Mouse (Mus musculus): Measurements from ENCODE around the gene Msl2.

Msl2 gene

DNA sequence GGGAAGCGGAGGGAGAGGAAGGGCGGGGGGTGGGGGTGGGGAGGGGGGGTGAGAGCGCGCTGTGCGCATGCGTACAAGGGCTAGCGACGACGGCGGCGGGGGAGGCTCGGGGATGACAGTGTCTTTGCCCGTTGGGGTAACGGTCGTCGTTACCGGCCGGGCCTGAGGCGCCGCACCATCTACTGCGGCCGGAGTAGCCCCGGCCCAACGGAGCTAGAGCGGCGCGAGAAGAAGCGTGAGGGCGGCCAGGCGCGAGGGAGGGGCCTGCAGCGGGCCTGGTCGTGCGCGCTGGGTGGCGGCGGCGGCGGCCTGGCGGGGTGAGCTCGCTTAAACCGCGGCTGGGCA is at the start of gene Msl2:
Msl2 (plus strand) TSS at position 115 of the 345 bp plus-strand sequence.
- no peak for DNase-seq (ENCODE audit: extremely low spot score)

GRCm38 (mm10) chr9:101033761-101034447 is 40.0 kb upstream of the Msl2 start:
- peak; percentile 18 for DNase-seq (ENCODE audit: extremely low spot score)

GRCm38 (mm10) chr9:101034448-101035098 is 39.3 kb upstream of the Msl2 start, which contains the start of gene Pccb:
Gene Pccb (minus strand): TSS chr9:101034898.
- DNase-seq (ENCODE audit: extremely low spot score): peak; percentile 93

GRCm38 (mm10) chr9:101035836-101036596 is 37.9 kb upstream of the Msl2 start:
- DNase-seq (ENCODE audit: extremely low spot score): no peak

- DNase-seq (ENCODE audit: extremely low spot score): no peak
These were observed 37.0 kb upstream of the Msl2 start for GRCm38 (mm10) chr9:101036876-101037275.

DNA sequence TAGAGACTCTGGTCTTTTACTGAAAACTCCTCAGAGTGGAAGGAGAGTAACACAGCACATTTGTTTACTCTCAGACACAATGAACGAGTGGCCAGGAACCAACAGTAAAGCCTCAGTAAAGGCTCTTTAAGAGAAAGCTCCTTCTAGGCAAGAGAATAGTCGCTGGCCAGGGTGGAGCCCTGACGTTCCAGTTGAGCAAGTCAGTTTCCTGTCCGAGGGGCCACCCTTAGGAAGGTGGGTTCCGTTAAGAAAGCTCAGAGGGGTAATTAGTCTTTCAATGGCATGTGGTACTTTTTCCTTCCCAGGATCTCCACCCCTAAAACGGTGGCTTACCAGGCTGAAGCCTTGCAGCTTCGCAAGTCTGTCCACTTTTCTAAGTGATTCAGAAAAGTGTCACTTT is 36.5 kb upstream of the Msl2 start:
- DNase-seq (ENCODE audit: extremely low spot score): no peak

DNA sequence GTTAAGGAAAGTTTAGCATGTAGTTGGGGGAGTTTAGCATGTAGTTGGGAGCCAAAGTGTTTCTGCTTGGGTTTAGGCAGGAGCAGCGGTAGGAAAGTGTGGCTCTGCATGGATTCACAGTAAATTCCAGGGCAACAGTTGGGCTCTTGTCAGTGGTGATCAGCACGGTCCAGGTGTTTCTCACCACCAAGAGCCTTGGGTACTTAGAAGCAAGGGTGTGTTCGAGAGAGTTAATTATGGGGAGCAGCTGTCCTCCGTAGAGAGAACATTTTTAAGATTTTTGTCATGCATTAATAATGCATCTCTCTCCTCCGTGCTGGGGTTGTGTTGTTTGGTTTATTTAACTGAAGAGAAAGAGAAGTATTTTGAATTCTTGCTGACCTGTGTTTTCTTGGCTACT is 35.3 kb upstream of the Msl2 start:
- DNase-seq (ENCODE audit: extremely low spot score): no peak

DNA sequence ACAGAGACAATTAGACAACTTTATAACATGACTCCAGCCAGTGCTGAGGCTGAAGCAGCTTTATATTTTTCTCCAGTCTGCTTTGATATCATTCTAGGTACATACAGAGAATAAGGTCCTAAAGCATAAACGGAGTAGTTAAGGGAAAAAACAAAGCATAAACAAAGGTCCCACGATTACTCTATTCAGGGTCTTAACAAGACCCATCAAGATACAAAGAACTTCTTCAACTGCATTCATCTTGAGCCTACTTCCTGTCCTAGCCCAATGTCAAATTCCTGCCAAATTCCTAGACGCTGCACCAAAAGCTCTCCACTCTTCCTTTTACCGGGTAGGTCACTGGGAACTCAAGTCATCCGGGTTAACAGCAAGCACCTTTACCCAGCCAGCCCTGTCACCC is 32.4 kb upstream of the Msl2 start:
- DNase-seq (ENCODE audit: extremely low spot score): no peak

DNA sequence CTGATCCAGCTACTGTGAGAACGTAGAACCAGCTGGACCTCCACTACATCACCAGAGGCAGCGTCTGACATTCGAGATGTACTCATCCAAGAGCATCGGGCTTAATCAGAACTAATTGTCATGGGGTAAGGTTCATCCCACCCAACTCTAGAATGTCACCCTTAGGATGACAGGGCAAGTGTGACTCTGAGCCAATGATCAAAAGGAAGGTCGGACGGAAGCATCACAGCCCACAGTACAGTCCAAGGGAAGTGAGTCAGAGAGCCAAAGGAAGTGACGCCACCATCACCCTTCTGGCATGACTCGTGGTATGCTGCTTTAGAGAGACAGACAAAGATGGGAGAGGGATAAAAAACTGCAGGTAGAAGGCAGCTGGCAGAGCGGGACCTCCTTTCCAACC is 31.7 kb upstream of the Msl2 start:
- DNase-seq (ENCODE audit: extremely low spot score): no peak

- no peak for DNase-seq (ENCODE audit: extremely low spot score)
These were observed 28.1 kb upstream of the Msl2 start for GRCm38 (mm10) chr9:101045710-101046338.

GRCm38 (mm10) chr9:101052007-101052406 is 21.9 kb upstream of the Msl2 start:
- DNase-seq (ENCODE audit: extremely low spot score): no peak

- DNase-seq (ENCODE audit: extremely low spot score): no peak
These were observed 21.2 kb upstream of the Msl2 start for GRCm38 (mm10) chr9:101052691-101053090.

GRCm38 (mm10) chr9:101053279-101053678 is 20.6 kb upstream of the Msl2 start:
- DNase-seq (ENCODE audit: extremely low spot score): no peak

DNA sequence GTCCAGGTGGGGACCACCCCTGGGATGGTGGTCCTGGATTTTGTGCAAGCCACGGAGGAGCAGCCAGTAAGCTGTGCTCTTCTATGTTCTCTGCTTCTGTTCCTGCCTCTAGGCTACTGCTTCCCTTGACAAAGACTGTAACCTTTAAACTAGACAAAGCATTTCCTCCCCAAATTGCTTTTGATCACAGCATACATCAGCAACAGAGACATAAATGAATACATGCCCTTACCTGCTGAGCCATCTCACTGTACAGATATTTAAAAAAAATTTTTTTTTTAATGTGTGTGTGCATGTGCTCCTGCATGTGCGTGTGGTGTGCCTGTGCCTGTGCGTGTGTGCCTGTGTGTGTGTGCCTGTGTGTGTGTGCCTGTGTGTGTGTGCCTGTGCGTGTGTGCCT is 16.7 kb upstream of the Msl2 start:
- DNase-seq (ENCODE audit: extremely low spot score): no peak

GRCm38 (mm10) chr9:101061035-101061434 is 12.9 kb upstream of the Msl2 start:
- no peak for DNase-seq (ENCODE audit: extremely low spot score)

DNA sequence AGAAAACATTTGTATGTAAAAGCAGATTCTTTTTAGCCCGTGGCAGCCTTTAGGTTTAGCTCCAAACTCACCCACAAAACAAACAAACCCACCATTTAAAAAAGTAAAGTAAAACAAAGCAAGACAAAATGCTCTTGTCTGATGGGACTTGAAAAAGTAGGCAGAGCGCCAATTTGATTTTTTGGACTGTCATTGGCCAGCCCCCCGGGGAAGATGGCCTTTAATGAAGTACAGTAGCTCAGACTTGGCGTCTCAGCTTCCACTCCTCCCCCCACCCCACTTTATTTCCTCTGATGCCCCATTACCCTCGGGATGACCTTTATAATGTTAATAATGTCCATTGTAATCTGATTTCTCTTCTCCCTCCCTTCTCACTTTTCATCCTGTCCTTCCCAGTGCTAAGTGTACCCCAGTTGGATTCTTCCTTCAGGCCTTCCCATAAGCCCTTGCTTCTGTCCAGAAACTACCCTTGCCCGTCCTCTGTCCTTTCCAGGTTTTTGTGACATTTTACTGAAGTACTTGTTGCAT is 11.6 kb upstream of the Msl2 start:
- no peak for DNase-seq (ENCODE audit: extremely low spot score)

DNA sequence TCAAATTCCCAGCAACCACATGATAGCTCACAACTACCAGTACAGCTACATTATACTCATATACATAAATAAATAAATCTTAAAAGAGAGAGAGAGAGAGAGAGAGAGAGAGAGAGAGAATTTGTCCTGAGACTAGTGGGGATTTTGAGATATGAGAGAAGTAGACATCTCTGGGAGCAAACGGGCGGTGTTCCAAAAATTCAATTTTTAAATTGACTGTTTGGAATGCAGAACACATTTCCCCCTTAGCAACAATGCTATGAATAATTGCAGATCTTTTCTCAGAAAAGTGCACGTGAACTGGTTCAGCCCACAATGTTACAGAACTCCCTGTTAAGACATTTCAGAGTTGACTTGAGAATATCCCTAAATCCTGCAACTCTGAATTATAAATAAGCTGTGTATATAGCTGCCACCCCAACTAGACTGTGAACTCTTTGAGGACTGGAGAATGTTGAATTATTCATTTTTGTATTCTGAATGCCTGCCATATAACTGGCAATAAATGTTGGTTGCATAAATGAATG is 8.8 kb upstream of the Msl2 start:
- no peak for DNase-seq (ENCODE audit: extremely low spot score)

GRCm38 (mm10) chr9:101069781-101070180 is 4.1 kb upstream of the Msl2 start:
- DNase-seq (ENCODE audit: extremely low spot score): no peak

DNA sequence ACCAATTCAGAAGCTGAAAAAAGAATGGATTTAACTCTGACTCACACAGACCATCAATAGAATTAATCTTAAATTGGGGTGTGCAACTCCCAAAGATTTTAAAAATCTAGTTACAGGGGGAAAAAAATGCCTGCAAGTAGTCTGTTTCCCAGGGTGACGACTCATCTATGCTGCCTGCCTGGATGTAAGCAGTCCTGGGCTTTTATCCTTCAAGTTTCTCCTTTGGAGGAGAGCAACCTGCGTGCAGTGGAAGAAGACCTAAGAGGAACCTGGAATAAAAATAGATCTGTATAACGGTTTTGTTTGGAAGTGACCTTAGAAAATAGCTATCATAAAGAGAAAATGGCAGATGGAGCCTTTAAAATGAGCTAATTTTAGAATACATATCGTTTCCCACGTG is 1.4 kb upstream of the Msl2 start:
- no peak for DNase-seq (ENCODE audit: extremely low spot score)

- peak; percentile 98 for DNase-seq (ENCODE audit: extremely low spot score)
These were observed 587 bp upstream of the Msl2 start for GRCm38 (mm10) chr9:101073041-101073986.
